8 mouse cellular contexts compared by ENCODE assay signal in the genomic region with DNA sequence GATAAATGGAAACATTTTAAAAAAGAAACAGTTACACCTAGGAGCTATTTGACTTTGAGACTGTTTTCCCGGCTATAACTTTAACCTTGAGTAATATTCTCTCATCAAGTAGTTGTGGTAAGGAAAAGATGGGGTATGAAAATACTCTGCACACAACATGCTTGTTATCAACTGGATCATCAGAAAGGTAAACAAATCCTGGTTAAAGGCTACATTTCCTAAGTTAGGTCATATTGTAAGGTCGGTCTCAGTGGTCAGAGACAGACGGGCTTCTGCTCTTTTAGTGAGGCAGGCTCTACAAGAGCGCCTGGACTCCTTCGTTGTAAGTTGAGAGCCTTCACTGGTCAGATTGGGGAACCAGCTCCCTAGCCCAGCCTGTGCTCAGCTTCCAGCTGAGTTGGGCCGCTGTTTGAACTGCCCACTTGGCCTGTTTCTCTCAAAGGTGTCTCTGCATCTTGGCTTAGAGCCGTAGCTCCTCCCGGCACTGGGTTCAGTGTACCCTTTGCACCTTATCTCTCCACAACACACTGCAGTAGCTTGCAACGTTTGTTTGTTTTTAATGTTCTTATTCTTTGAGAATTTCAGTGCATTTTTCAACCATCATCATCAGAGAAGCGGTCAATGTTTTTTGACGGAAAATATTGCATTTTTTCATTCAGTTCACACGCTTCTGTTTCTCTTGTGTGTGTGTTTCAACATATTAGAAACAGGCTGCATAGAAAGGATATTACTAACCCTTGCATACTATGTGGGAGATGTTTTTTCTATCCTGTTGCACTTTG. TPM values are rescaled to one million over a fixed set of nuclear protein-coding genes. Genes with fewer than 3 reads are reported as not detected.
DNase-seq lines count a peak whose midpoint lies in the region; ATAC-seq and TF ChIP-seq lines count a peak whose summit lies in the region.

No protein-coding gene starts in this region.

- DNase-seq in embryo, embryonic 10 days (ENCODE audit: low spot score), result peak; percentile 24
- no peak for DNase-seq in embryo, embryonic 9.5 days (ENCODE audit: extremely low spot score)
- DNase-seq in c-Kit-negative CD71-positive TER-119-positive erythroid progenitor cells, embryonic 14.5 days (ENCODE audit: low read depth, low spot score), result peak; percentile 67
- DNase-seq in liver, result peak; percentile 82
- no peak for DNase-seq in spleen, adult 2 months (ENCODE audit: low read depth in 1 of 2, low spot score in 2 of 2)
- no peak for DNase-seq in frontal cortex, adult 2 months (ENCODE audit: extremely low spot score in 1 of 2, low spot score in 1 of 2)
- DNase-seq in layer of hippocampus, adult 9-11 months, result no peak

- 72% methylated on average over 12 of the region's 12 CpGs for WGBS in spleen, adult 2 months

- H3K27ac ChIP-seq in spleen, adult 2 months (ENCODE audit: insufficient read depth, low read length), result peak overlapping the region; percentile 30; the same call in 1 of the 2 replicates

- peak; percentile 16; the same call in 1 of the 2 replicates for ATAC-seq in granulocyte monocyte progenitor cell, adult 5-6 weeks (replicated peaks; ENCODE audit: poor library complexity, severe bottlenecking)

- H3K36me3 ChIP-seq in spleen, adult 2 months (ENCODE audit: control insufficient read depth, insufficient read depth, low read length), result no peaks in the 10 kb centered on the region

- no peaks in the 10 kb centered on the region; the same call in 1 of the 2 replicates for H3K4me1 ChIP-seq in spleen, adult 2 months (ENCODE audit: control insufficient read depth, insufficient read depth, insufficient read length)

- no peak overlapping the region for H3K4me3 ChIP-seq in spleen, adult 2 months (ENCODE audit: extremely low read depth, insufficient read depth, insufficient read length)

- H3K27me3 ChIP-seq in spleen, adult 2 months (ENCODE audit: control insufficient read depth, insufficient read depth, low read length), result no peaks in the 10 kb centered on the region

- no peak for TF ChIP-seq CTCF in spleen, adult 2 months (IDR thresholded peaks at IDR 0.05; ENCODE audit: extremely low read depth, insufficient read depth, insufficient read length, insufficient replicate concordance)

- no peak for TF ChIP-seq POLR2A in spleen, adult 2 months (IDR thresholded peaks at IDR 0.05; ENCODE audit: low read depth, low read length)

RNA-seq across cellular contexts. Expression of gene Gclm, which starts 1.8 kb away (rescaled TPM):
- 74.4 and 94.6 TPM in 2 replicates for total RNA-seq in granulocyte monocyte progenitor cell, adult 5-6 weeks (2014; fragmentation: Nextera tagmentation)
- total RNA-seq in granulocyte monocyte progenitor cell, adult 5-6 weeks (2017), result 37.8 and 46.7 TPM in 2 replicates
- 89.3 and 98.1 TPM in 2 replicates for polyA plus RNA-seq in spleen, adult 2 months (2012; rRNA removed)
- polyA plus RNA-seq in frontal cortex, adult 2 months (2012; rRNA removed), result 38.2 and 43.4 TPM in 2 replicates

RNA-seq across cellular contexts. Expression of gene Dnttip2, which starts 27.0 kb away (rescaled TPM):
- 89.0 and 109 TPM in 2 replicates for total RNA-seq in granulocyte monocyte progenitor cell, adult 5-6 weeks (2014; fragmentation: Nextera tagmentation)
- 109 and 114 TPM in 2 replicates for total RNA-seq in granulocyte monocyte progenitor cell, adult 5-6 weeks (2017)
- 4.4 and 5.5 TPM in 2 replicates for polyA plus RNA-seq in spleen, adult 2 months (2012; rRNA removed)
- 17.8 and 21.0 TPM in 2 replicates for polyA plus RNA-seq in frontal cortex, adult 2 months (2012; rRNA removed)

RNA-seq across cellular contexts. Expression of gene Bcar3, which starts 46.8 kb away (rescaled TPM):
- total RNA-seq in granulocyte monocyte progenitor cell, adult 5-6 weeks (2014; fragmentation: Nextera tagmentation), result not detected in 2 replicates
- total RNA-seq in granulocyte monocyte progenitor cell, adult 5-6 weeks (2017), result 0.77 and 0.86 TPM in 2 replicates
- polyA plus RNA-seq in spleen, adult 2 months (2012; rRNA removed), result 54.4 and 67.8 TPM in 2 replicates
- 19.0 and 19.4 TPM in 2 replicates for polyA plus RNA-seq in frontal cortex, adult 2 months (2012; rRNA removed)

Comparison
In these comparisons a context has a peak if more than half of its experiments do, and no peak if none do; other contexts are left out.
1. DNase-seq: peak in embryo, embryonic 10 days (single experiment), c-Kit-negative CD71-positive TER-119-positive erythroid progenitor cells, embryonic 14.5 days (single experiment) and liver (single experiment); none in embryo, embryonic 9.5 days (single experiment), spleen, adult 2 months (0 of 2), frontal cortex, adult 2 months (0 of 2) and layer of hippocampus, adult 9-11 months (single experiment).